Mouse (Mus musculus): ENCODE measurements around the gene Lcn11.

DNA sequence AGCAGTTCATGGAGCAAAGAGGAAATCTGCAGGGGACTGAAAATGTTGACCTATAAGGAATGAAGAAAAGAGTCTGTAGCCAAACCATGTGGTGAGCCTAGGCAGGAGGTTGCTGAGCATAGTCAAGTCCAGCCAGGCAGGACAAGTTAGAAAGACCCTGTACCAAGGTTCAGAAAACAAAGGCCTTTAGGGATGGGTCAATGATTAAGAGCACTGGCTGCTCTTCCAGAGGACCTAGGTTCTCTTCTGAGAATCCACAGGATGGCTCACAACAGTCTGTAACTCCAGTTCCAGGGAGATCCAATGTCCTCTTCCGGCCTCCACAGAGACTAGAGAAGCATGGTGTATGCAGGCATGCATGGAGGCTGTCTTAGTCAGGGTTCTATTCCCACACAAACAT lies 22.6 kb upstream of the Lcn11 start:
- no peak for TF ChIP-seq UBTF (IDR thresholded peaks at IDR 0.05; ENCODE audit: borderline replicate concordance, insufficient read depth, low read depth, low read length)
- no peak for TF ChIP-seq TBP (IDR thresholded peaks at IDR 0.05; ENCODE audit: low read depth, low read length)

Data from MEL (cell line).